Comparison of ENCODE assay signal across 28 mouse cellular contexts in the genomic region with DNA sequence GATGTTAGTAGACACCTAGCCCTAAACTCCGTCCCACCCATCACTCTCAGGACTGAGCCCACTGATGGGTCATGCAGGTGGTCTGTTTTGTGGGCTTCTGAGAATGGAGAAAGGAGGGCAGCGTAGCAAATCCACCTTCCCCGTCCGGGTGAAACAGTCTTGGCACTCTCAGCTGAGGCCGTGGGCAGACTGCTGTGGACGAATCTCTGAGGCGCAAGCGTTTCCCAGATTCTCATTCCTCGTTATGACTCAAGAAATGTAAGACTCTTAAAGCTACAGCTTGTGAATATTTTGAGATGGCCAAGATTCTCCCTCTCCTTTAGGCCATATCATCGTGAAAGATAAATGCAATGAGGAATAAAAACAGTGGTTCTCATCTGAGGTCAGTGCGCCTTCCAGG.
DNase-seq lines count a peak whose midpoint lies in the region; ATAC-seq and TF ChIP-seq lines count a peak whose summit lies in the region.
"Had no signal": no experiment of that assay in that cellular context is flagged by ENCODE, and none has a peak within 500 bp of the region (broad histone marks: within the 10 kb centered on the region; RNA-seq: fewer than 3 reads in every experiment).

No protein-coding gene starts in this region.

- peaks cover 5% of the 10 kb centered on the region; the same call in 1 of the 2 replicates for H3K36me3 ChIP-seq in forebrain, embryonic 13.5 days (ENCODE audit: poor library complexity, severe bottlenecking)
- no peaks in the 10 kb centered on the region for H3K36me3 ChIP-seq in forebrain, embryonic 10.5 days (replicated peaks)
- no peaks in the 10 kb centered on the region for H3K36me3 ChIP-seq in hindbrain, embryonic 11.5 days (ENCODE audit: control insufficient read depth, insufficient read depth, low read length)
- H3K36me3 ChIP-seq in hindbrain, postnatal 0 days (ENCODE audit: insufficient read depth, low read length), result no peaks in the 10 kb centered on the region
- H3K36me3 ChIP-seq in neural tube, embryonic 11.5 days (ENCODE audit: control insufficient read depth, insufficient read depth, low read length), result no peaks in the 10 kb centered on the region; the same call in 1 of the 2 replicates
- H3K36me3 ChIP-seq in neural tube, embryonic 15.5 days, result no peaks in the 10 kb centered on the region
- H3K36me3 ChIP-seq in macrophage (ENCODE audit: inconsistent target), result no peaks in the 10 kb centered on the region
- H3K36me3 ChIP-seq: heart, embryonic 12.5 days; kidney, embryonic 15.5 days; lung, embryonic 15.5 days; stomach, embryonic 15.5 days had no signal

- no peak for ATAC-seq in forebrain, embryonic 13.5 days
- no peak for ATAC-seq in hindbrain, embryonic 11.5 days (ENCODE audit: low FRiP score)
- no peak for ATAC-seq in hindbrain, postnatal 0 days
- ATAC-seq in neural tube, embryonic 11.5 days (ENCODE audit: insufficient read depth, low FRiP score, low TSS enrichment), result no peak
- no peak for ATAC-seq in neural tube, embryonic 15.5 days (ENCODE audit: low FRiP score)
- ATAC-seq: activated CD4-positive, CD25-positive, alpha-beta regulatory T cell, adult 4 months had no signal

- no peaks in the 10 kb centered on the region for H3K9me3 ChIP-seq in forebrain, embryonic 13.5 days (replicated peaks)
- no peaks in the 10 kb centered on the region for H3K9me3 ChIP-seq in forebrain, embryonic 10.5 days
- no peaks in the 10 kb centered on the region for H3K9me3 ChIP-seq in hindbrain, embryonic 11.5 days (ENCODE audit: control insufficient read depth, low read length)
- H3K9me3 ChIP-seq in hindbrain, postnatal 0 days (ENCODE audit: low read length), result no peaks in the 10 kb centered on the region
- H3K9me3 ChIP-seq in neural tube, embryonic 11.5 days (ENCODE audit: control insufficient read depth, low read length), result no peaks in the 10 kb centered on the region
- no peaks in the 10 kb centered on the region for H3K9me3 ChIP-seq in neural tube, embryonic 15.5 days (replicated peaks)
- H3K9me3 ChIP-seq: embryonic facial prominence, embryonic 12.5 days; heart, embryonic 12.5 days; kidney, embryonic 15.5 days; limb, embryonic 13.5 days; lung, embryonic 15.5 days; megakaryocyte, embryonic 14.5 days; stomach, embryonic 15.5 days had no signal

- H3K4me1 ChIP-seq in forebrain, embryonic 13.5 days, result peaks cover 66% of the 10 kb centered on the region
- H3K4me1 ChIP-seq in forebrain, embryonic 10.5 days, result peaks cover 47% of the 10 kb centered on the region
- H3K4me1 ChIP-seq in hindbrain, embryonic 11.5 days (replicated peaks; ENCODE audit: control insufficient read depth, insufficient read depth, low read length), result peaks cover 10% of the 10 kb centered on the region; the same call in 1 of the 2 replicates
- peaks cover 27% of the 10 kb centered on the region for H3K4me1 ChIP-seq in hindbrain, postnatal 0 days (ENCODE audit: insufficient read depth, low read length)
- peaks cover 12% of the 10 kb centered on the region for H3K4me1 ChIP-seq in neural tube, embryonic 11.5 days (ENCODE audit: control insufficient read depth, insufficient read depth, low read length)
- peaks cover 67% of the 10 kb centered on the region for H3K4me1 ChIP-seq in neural tube, embryonic 15.5 days

- H3K4me3 ChIP-seq in forebrain, embryonic 13.5 days, result no peak overlapping the region
- H3K4me3 ChIP-seq in forebrain, embryonic 10.5 days, result no peak overlapping the region
- H3K4me3 ChIP-seq in hindbrain, embryonic 11.5 days (ENCODE audit: low read depth, low read length), result no peak overlapping the region
- H3K4me3 ChIP-seq in hindbrain, postnatal 0 days (ENCODE audit: low read length), result no peak overlapping the region
- no peak overlapping the region for H3K4me3 ChIP-seq in neural tube, embryonic 11.5 days (ENCODE audit: low read depth, low read length)
- H3K4me3 ChIP-seq in neural tube, embryonic 15.5 days (replicated peaks), result no peak overlapping the region
- no peak overlapping the region for H3K4me3 ChIP-seq in macrophage (ENCODE audit: inconsistent target)
- H3K4me3 ChIP-seq: embryonic facial prominence, embryonic 12.5 days; heart, adult 2 months; heart, embryonic 12.5 days; kidney, embryonic 15.5 days; limb, embryonic 13.5 days; lung, embryonic 15.5 days; stomach, embryonic 15.5 days had no signal

- 0 out of 2 replicates have a peak overlapping the region, but pooled peaks have one; percentile 36 for H3K27ac ChIP-seq in forebrain, embryonic 13.5 days
- no peak overlapping the region for H3K27ac ChIP-seq in forebrain, embryonic 10.5 days
- H3K27ac ChIP-seq in hindbrain, embryonic 11.5 days (ENCODE audit: low read depth, low read length), result 0 out of 2 replicates have a peak overlapping the region, but pooled peaks have one; percentile 39
- H3K27ac ChIP-seq in hindbrain, postnatal 0 days, result no peak overlapping the region
- 0 out of 2 replicates have a peak overlapping the region, but pooled peaks have one; percentile 17 for H3K27ac ChIP-seq in neural tube, embryonic 11.5 days (ENCODE audit: low read depth, low read length)
- H3K27ac ChIP-seq in neural tube, embryonic 15.5 days (replicated peaks), result no peak overlapping the region
- H3K27ac ChIP-seq in macrophage, result peak overlapping the region; percentile 88; the same call in 1 of the 2 replicates
- H3K27ac ChIP-seq: embryonic facial prominence, embryonic 12.5 days; heart, adult 2 months; kidney, embryonic 15.5 days; limb, embryonic 13.5 days; lung, embryonic 15.5 days; stomach, embryonic 15.5 days had no signal

- H3K9ac ChIP-seq in forebrain, embryonic 13.5 days, result no peak overlapping the region
- no peak overlapping the region for H3K9ac ChIP-seq in hindbrain, embryonic 11.5 days (ENCODE audit: low read depth, low read length)
- H3K9ac ChIP-seq in hindbrain, postnatal 0 days (replicated peaks; ENCODE audit: low read length), result no peak overlapping the region
- H3K9ac ChIP-seq in neural tube, embryonic 11.5 days (ENCODE audit: low read length), result no peak overlapping the region
- no peak overlapping the region for H3K9ac ChIP-seq in neural tube, embryonic 15.5 days (replicated peaks)
- H3K9ac ChIP-seq: embryonic facial prominence, embryonic 12.5 days; heart, embryonic 12.5 days; kidney, embryonic 15.5 days; limb, embryonic 13.5 days; lung, embryonic 15.5 days; stomach, embryonic 15.5 days had no signal

- 90% methylated on average over 11 of the region's 11 CpGs for WGBS in forebrain, embryonic 13.5 days
- 94% methylated on average over 11 of the region's 11 CpGs for WGBS in forebrain, embryonic 10.5 days
- 91% methylated on average over 11 of the region's 11 CpGs for WGBS in hindbrain, embryonic 11.5 days
- WGBS in hindbrain, postnatal 0 days, result 78% methylated on average over 11 of the region's 11 CpGs
- WGBS in neural tube, embryonic 11.5 days, result 96% methylated on average over 11 of the region's 11 CpGs
- 82% methylated on average over 11 of the region's 11 CpGs for WGBS in neural tube, embryonic 15.5 days
- WGBS in macrophage (ENCODE audit: missing documents), result 96% methylated on average over 11 of the region's 11 CpGs

- no peak overlapping the region for H3K4me2 ChIP-seq in forebrain, embryonic 13.5 days
- no peak overlapping the region for H3K4me2 ChIP-seq in hindbrain, embryonic 11.5 days (replicated peaks; ENCODE audit: low read depth, low read length)
- H3K4me2 ChIP-seq in hindbrain, postnatal 0 days (ENCODE audit: low read depth, low read length), result no peak overlapping the region
- H3K4me2 ChIP-seq in neural tube, embryonic 11.5 days (ENCODE audit: low read depth), result no peak overlapping the region
- no peak overlapping the region for H3K4me2 ChIP-seq in neural tube, embryonic 15.5 days
- H3K4me2 ChIP-seq: embryonic facial prominence, embryonic 12.5 days; heart, embryonic 12.5 days; kidney, embryonic 15.5 days; limb, embryonic 13.5 days; liver, embryonic 11.5 days; lung, embryonic 15.5 days; stomach, embryonic 15.5 days had no signal

- no peaks in the 10 kb centered on the region for H3K27me3 ChIP-seq in forebrain, embryonic 13.5 days
- no peaks in the 10 kb centered on the region for H3K27me3 ChIP-seq in forebrain, embryonic 10.5 days (ENCODE audit: poor library complexity, severe bottlenecking)
- H3K27me3 ChIP-seq in hindbrain, embryonic 11.5 days (ENCODE audit: control insufficient read depth, insufficient read depth, low read length), result no peaks in the 10 kb centered on the region
- no peaks in the 10 kb centered on the region for H3K27me3 ChIP-seq in hindbrain, postnatal 0 days (ENCODE audit: insufficient read depth, low read length)
- H3K27me3 ChIP-seq in neural tube, embryonic 11.5 days (ENCODE audit: control insufficient read depth, insufficient read depth, low read length), result no peaks in the 10 kb centered on the region
- no peaks in the 10 kb centered on the region for H3K27me3 ChIP-seq in neural tube, embryonic 15.5 days (replicated peaks)
- H3K27me3 ChIP-seq: CH12.LX; embryonic facial prominence, embryonic 12.5 days; heart, embryonic 12.5 days; kidney, embryonic 15.5 days; limb, embryonic 13.5 days; lung, embryonic 15.5 days; megakaryocyte, embryonic 14.5 days; stomach, embryonic 15.5 days had no signal

- no peaks in the 10 kb centered on the region; the same call in 1 of the 2 replicates for H3K79me2 ChIP-seq in macrophage (ENCODE audit: inconsistent target)

- TF ChIP-seq CTCF in hindbrain, postnatal 0 days (IDR thresholded peaks at IDR 0.05; ENCODE audit: low read depth), result no peak

- no peak for DNase-seq in forebrain, embryonic 10.5 days (ENCODE audit: extremely low spot score, low spot score)
- DNase-seq in hindbrain, embryonic 11.5 days (ENCODE audit: low spot score), result no peak
- DNase-seq in hindbrain, postnatal 0 days (ENCODE audit: low spot score), result no peak
- DNase-seq in neural tube, embryonic 11.5 days (ENCODE audit: low spot score), result no peak
- DNase-seq in embryo, embryonic 9.5 days (ENCODE audit: extremely low spot score), result no peak
- DNase-seq: adrenal gland, adult 2 months; adrenal gland, postnatal 36 days; cerebellum, adult 9-10 months; cerebellum, postnatal 36 days; heart, adult 2 months; heart, postnatal 4 days; kidney, adult 18-20 months; kidney, postnatal 25 days; lung, postnatal 36 days; right cerebral cortex, postnatal 14 days had no signal

Comparison
In these comparisons a context has a peak if more than half of its experiments do, and no peak if none do; other contexts are left out.
1. H3K27ac ChIP-seq: peak in forebrain, embryonic 13.5 days (single experiment), hindbrain, embryonic 11.5 days (single experiment), neural tube, embryonic 11.5 days (single experiment) and macrophage (single experiment); none in forebrain, embryonic 10.5 days (single experiment), hindbrain, postnatal 0 days (single experiment) and neural tube, embryonic 15.5 days (single experiment).